Mouse (Mus musculus) limb, embryonic 13.5 days (tissue): ENCODE measurements around the gene Rnf128. TPM values are rescaled to one million over a fixed set of nuclear protein-coding genes. Genes with fewer than 3 reads are reported as not detected.

Source experiments
- ATAC-seq: fragments of 200-750 bp; cut with Nextera tagmentation; 2 replicates; pipeline ENCODE4 v1.8.0; 2017; ENCODE audit warnings: low read depth, moderate number of reproducible peaks, moderate TSS enrichment; ENCODE audit not compliant: low FRiP score
- H3K27ac ChIP-seq: fragments of 300-500 bp; sonication (generic); 2 replicates; pipeline ENCODE4 v1.5.1; 2015; ENCODE audit warnings: inconsistent platforms, mild to moderate bottlenecking, moderate library complexity
- H3K27me3 ChIP-seq: fragments of 300-500 bp; sonication (generic); 2 replicates; pipeline ENCODE4 v1.6.1; 2015; ENCODE audit warnings: mild to moderate bottlenecking, inconsistent platforms
- H3K36me3 ChIP-seq: fragments of 300-500 bp; sonication (generic); 2 replicates; pipeline ENCODE4 v1.6.1; 2015; ENCODE audit warnings: inconsistent platforms, mild to moderate bottlenecking, moderate library complexity
- H3K4me1 ChIP-seq: fragments of 300-500 bp; sonication (generic); 2 replicates; pipeline ENCODE4 v1.6.1; 2015; ENCODE audit warnings: inconsistent platforms
- H3K4me2 ChIP-seq: fragments of 300-500 bp; sonication (generic); replicated peaks from 2 replicates; pipeline ENCODE4 v1.6.1; 2015; ENCODE audit warnings: inconsistent platforms, mild to moderate bottlenecking, moderate library complexity
- H3K4me3 ChIP-seq: fragments of 300-500 bp; sonication (generic); 2 replicates; pipeline ENCODE4 v1.5.1; 2015; ENCODE audit warnings: moderate library complexity, mild to moderate bottlenecking, inconsistent platforms
- H3K9ac ChIP-seq: fragments of 300-500 bp; sonication (generic); 2 replicates; pipeline ENCODE4 v1.6.1; 2015; ENCODE audit warnings: mild to moderate bottlenecking, inconsistent platforms
- H3K9me3 ChIP-seq: fragments of 300-500 bp; sonication (generic); 2 replicates; pipeline ENCODE4 v1.6.1; 2016; ENCODE audit warnings: inconsistent platforms
- WGBS: fragments of 180-500 bp; shearing (Covaris S2); methylation state at CpG from one replicate; pipeline ENCODE4 v1.1.7; 2015; 5-methylcytosine and 5-hydroxymethylcytosine counted together
- polyA plus RNA-seq: library from polyadenylated mRNA; unstranded; fragments of >200 nt; fragmentation: Nextera tagmentation; extraction: Ambion mirVana; gene quantifications from 2 replicates; pipeline ENCODE4 v1.2.1, GENCODE M21; 2015

Gene Rnf128
- 8.0 TPM in 2 replicates for polyA plus RNA-seq

GRCm38 (mm10) chrX:139562925-139563461, at the start of gene Rnf128:
TSS of gene Rnf128 (plus strand) at chrX:139563316.
- Histone ChIP-seq H3K9me3 (no peaks in the 10 kb centered on the region), H3K4me1 (no peaks in the 10 kb centered on the region)

DNA sequence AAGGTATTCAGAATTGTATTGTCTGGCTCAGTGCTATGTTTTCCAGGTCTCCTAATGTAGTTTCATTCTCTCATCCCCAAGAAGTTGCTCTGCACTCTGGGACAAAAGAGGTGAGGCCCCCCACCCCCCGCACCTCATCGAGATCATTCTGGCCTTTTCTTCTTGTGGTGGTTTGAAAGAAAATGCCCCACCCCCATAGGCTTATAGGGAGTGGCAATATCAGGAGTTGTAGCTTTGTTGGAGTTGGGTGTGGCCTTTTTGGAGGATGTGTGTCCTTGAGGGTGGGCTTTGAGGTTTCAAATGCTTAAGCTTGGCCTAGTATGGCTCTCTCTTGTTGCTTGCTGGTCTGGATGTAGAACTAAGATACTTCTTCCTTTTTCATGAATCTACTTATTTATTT, 47.0 kb upstream of the Rnf128 start:
- Histone ChIP-seq H3K4me2 (no peak overlapping the region), H3K4me3 (no peak overlapping the region), H3K9me3 (no peaks in the 10 kb centered on the region)

More at GRCm38 (mm10) chrX:139562925-139563461, at the start of gene Rnf128:
- no peak for ATAC-seq
- 54% methylated on average over 8 of the region's 8 CpGs for WGBS
- H3K9ac ChIP-seq, result no peak within 1 kb of the TSS
- no peak within 1 kb of the TSS for H3K4me2 ChIP-seq
- H3K27ac ChIP-seq, result no peak within 1 kb of the TSS
- no peak within 1 kb of the TSS for H3K4me3 ChIP-seq
- H3K36me3 ChIP-seq, result no peaks in the 10 kb centered on the region
- peaks cover 10% of the 10 kb centered on the region for H3K27me3 ChIP-seq

DNA sequence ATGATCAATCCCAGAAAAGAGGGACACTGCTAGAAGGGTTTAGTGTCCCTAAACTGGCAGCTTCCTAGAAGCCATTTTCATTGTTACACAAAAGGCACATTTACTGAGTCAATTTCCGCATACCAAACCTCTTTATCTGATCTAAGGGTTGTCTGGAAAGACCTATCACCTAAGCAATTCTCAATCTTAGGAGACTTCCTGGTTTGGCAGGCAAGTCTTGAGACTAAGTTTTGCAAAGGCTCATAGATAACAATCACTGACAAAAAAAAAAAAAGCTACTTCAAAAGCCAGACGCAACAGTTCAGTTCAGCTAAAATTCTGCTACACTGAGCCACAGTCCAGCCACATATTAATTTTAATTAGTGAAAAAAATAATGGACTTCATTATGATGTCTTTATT, 43.9 kb upstream of the Rnf128 start:
- 79% methylated on average over 2 of the region's 2 CpGs for WGBS
- Histone ChIP-seq H3K4me2 (no peak overlapping the region), H3K4me1 (no peaks in the 10 kb centered on the region), H3K9ac (no peak overlapping the region), H3K27me3 (no peaks in the 10 kb centered on the region), H3K27ac (no peak overlapping the region), H3K36me3 (no peaks in the 10 kb centered on the region), H3K4me3 (no peak overlapping the region), H3K9me3 (no peaks in the 10 kb centered on the region)
- ATAC-seq, result no peak

More for the DNA sequence above, 47.0 kb upstream of the Rnf128 start:
- Histone ChIP-seq H3K9ac (no peak overlapping the region), H3K4me1 (no peaks in the 10 kb centered on the region), H3K27me3 (no peaks in the 10 kb centered on the region), H3K36me3 (no peaks in the 10 kb centered on the region), H3K27ac (no peak overlapping the region)
- WGBS, result 67% methylated on average over 2 of the region's 2 CpGs
- no peak for ATAC-seq

DNA sequence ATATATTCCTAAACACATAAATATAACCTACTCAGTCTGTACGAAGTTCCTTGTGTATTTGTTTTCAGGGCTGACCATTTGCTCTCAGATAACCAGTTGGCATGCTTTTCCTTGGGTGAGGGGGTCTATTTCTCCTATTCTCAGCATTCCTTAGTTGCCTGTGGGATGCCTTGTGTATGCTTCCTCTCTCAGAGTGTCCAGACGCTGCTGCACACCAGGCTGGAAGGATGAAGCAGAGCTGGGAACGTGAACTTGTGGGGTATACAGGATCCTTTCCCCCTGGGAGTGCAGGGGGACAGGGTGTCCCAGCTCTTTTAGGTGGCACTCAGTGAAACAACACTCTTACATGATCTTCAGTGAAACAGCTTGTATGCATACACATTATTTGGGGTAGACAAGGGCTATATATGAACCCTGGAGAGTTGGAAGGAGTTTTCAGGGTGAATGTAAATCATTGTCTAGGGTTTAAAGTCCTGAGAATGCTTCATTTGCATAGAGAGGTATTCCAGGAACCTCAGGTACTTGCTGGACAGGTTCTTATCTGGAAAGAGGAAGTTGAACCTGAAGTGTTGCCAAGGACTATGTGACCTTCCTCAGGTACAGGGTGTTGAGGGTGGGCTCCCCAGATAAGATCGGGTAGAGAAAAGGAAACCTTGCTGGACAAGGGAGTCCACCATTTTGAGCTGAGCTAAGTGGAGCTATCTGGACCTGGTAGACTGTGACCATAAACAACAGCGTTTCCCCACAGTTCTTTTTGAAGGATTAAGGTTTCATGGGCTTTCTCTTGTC, 38.6 kb upstream of the Rnf128 start:
- no peaks in the 10 kb centered on the region for H3K4me1 ChIP-seq

DNA sequence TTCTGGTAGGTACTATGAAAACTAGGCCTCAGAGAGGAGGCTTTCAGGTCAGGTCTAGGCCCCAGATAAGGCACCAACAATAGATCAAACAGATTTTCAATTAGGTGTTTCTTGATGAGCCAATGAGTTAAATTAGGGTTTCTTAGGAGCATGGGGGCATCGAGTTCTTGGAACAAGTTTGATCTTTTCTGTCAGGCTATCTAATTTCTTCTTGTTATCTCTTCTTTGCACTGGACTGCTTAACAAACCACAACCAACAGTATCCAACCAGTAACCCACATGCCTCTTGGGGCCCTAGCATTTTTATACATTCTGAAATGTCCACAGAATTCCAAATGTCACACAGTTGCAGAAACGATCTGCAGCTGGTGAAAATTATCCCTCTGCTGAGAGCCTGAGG, 37.4 kb upstream of the Rnf128 start:
- H3K27me3 ChIP-seq, result 0 out of 2 replicates have a peak, but pooled peaks cover 2% of the 10 kb centered on the region
- ATAC-seq, result no peak
- no peak overlapping the region for H3K27ac ChIP-seq
- WGBS, result 63% methylated on average over 2 of the region's 2 CpGs
- no peaks in the 10 kb centered on the region for H3K4me1 ChIP-seq
- H3K4me2 ChIP-seq, result no peak overlapping the region
- no peak overlapping the region for H3K4me3 ChIP-seq
- H3K9ac ChIP-seq, result no peak overlapping the region
- no peaks in the 10 kb centered on the region for H3K9me3 ChIP-seq
- no peaks in the 10 kb centered on the region for H3K36me3 ChIP-seq

More for the DNA sequence above, 38.6 kb upstream of the Rnf128 start:
- no peak overlapping the region for H3K27ac ChIP-seq
- ATAC-seq, result no peak
- H3K9ac ChIP-seq, result no peak overlapping the region
- no peaks in the 10 kb centered on the region for H3K36me3 ChIP-seq
- 0 out of 2 replicates have a peak, but pooled peaks cover 2% of the 10 kb centered on the region for H3K27me3 ChIP-seq
- no peaks in the 10 kb centered on the region for H3K9me3 ChIP-seq
- H3K4me3 ChIP-seq, result no peak overlapping the region
- no peak overlapping the region for H3K4me2 ChIP-seq
- 77% methylated on average over 5 of the region's 5 CpGs for WGBS

- Histone ChIP-seq H3K27ac (no peak overlapping the region), H3K4me3 (no peak overlapping the region), H3K9me3 (no peaks in the 10 kb centered on the region), H3K9ac (no peak overlapping the region), H3K27me3 (0 out of 2 replicates have a peak, but pooled peaks cover 2% of the 10 kb centered on the region), H3K4me1 (no peaks in the 10 kb centered on the region), H3K4me2 (no peak overlapping the region), H3K36me3 (no peaks in the 10 kb centered on the region)
- ATAC-seq, result no peak
- WGBS, result 82% methylated on average over 4 of the region's 4 CpGs
Measured at GRCm38 (mm10) chrX:139526984-139527383, 36.1 kb upstream of the Rnf128 start.

DNA sequence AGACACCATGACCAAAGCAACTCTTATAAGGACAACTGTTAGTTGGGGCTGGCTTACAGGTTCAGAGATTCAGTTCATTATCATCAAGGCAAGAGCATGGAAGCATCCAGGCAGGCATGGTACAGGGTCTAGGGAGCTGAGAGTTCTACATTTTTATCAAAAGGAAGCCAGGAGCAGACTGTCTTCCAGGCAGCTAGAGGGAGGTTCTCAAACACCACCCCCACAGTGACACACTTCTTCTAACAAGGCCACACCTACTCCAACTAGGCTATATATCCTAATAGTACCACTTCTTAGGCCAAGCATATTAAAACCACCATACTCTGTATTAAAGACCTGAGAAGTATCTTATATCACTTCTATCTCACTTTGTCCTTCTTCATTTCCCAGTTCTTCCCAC, 33.4 kb upstream of the Rnf128 start:
- Histone ChIP-seq H3K9ac (no peak overlapping the region), H3K27me3 (peaks cover 10% of the 10 kb centered on the region; the same call in 1 of the 2 replicates), H3K4me3 (no peak overlapping the region), H3K27ac (no peak overlapping the region), H3K4me1 (no peaks in the 10 kb centered on the region), H3K36me3 (no peaks in the 10 kb centered on the region), H3K9me3 (no peaks in the 10 kb centered on the region), H3K4me2 (no peak overlapping the region)
- no peak for ATAC-seq

- Histone ChIP-seq H3K27me3 (peaks cover 12% of the 10 kb centered on the region; the same call in 1 of the 2 replicates), H3K27ac (no peak overlapping the region), H3K36me3 (no peaks in the 10 kb centered on the region), H3K4me3 (no peak overlapping the region), H3K4me1 (no peaks in the 10 kb centered on the region), H3K9me3 (no peaks in the 10 kb centered on the region), H3K9ac (no peak overlapping the region), H3K4me2 (no peak overlapping the region)
- 72% methylated on average over 4 of the region's 4 CpGs for WGBS
- ATAC-seq, result no peak
Measured at GRCm38 (mm10) chrX:139532293-139532692, 30.8 kb upstream of the Rnf128 start.

DNA sequence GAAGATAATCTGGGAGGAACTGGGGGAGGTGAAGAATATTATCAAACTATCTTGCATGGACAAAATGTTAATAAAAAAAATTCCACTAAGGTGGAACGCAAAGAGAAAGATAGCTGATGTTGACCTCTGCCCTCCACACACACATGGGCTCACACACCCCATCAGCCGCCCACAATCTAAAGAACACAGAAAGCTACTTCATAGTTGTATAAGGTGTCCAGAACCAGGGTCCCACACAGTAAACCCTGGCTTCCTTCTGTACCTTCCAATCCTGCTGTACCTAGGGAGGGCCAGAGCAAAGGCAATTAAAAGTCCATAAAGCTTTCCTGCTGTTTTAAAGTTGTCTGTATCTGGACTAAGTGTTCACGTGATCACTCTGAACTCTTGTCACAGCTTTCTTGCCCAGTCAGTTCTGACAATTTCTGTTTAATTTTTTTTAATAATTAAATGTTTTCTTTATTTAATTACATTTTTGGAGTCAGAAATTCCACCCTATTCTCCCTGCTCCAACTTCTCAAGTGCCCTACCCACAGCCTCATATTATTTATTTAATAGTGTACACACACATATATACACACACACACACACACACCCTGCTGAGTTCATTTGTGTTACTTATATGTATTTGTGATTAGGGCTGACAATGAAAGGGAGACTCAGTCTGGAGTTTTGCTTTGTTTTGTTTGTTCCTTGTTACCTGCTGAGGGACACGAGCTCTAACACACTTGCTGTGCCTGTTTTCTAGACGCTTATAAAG, 25.3 kb upstream of the Rnf128 start:
- WGBS, result 58% methylated on average over 5 of the region's 5 CpGs
- no peaks in the 10 kb centered on the region for H3K9me3 ChIP-seq
- no peak overlapping the region for H3K4me2 ChIP-seq
- no peak overlapping the region for H3K4me3 ChIP-seq
- no peak for ATAC-seq
- H3K4me1 ChIP-seq, result no peaks in the 10 kb centered on the region
- no peaks in the 10 kb centered on the region for H3K36me3 ChIP-seq
- H3K27ac ChIP-seq, result no peak overlapping the region
- H3K27me3 ChIP-seq, result peaks cover 7% of the 10 kb centered on the region; the same call in 1 of the 2 replicates
- no peak overlapping the region for H3K9ac ChIP-seq

DNA sequence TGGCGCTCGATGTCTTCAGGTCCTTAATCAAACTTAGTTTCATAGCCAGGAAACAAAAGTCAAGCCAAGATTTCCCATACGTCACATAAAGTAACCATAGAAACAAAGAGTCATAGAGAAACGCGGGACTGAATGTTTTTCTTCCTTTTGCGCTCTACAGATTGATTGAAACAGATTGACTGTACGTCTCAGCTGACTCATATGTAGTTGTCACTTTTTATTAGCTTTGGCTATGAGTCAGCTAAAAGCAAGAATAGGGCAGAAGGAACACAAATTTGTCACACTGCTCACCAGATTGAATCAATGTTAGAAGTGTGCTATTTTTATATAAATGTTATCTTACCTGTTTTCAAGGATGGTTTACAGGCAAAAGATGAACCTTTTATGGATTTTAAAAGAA, 19.4 kb upstream of the Rnf128 start:
- Histone ChIP-seq H3K27ac (no peak overlapping the region), H3K4me1 (no peaks in the 10 kb centered on the region), H3K27me3 (no peaks in the 10 kb centered on the region), H3K4me2 (no peak overlapping the region), H3K9me3 (no peaks in the 10 kb centered on the region), H3K9ac (no peak overlapping the region), H3K4me3 (no peak overlapping the region), H3K36me3 (no peaks in the 10 kb centered on the region)
- 75% methylated on average over 7 of the region's 7 CpGs for WGBS
- no peak for ATAC-seq

GRCm38 (mm10) chrX:139550456-139550855, 12.7 kb upstream of the Rnf128 start:
- H3K9me3 ChIP-seq, result no peaks in the 10 kb centered on the region
- H3K4me1 ChIP-seq, result no peaks in the 10 kb centered on the region
- ATAC-seq, result no peak
- no peaks in the 10 kb centered on the region for H3K36me3 ChIP-seq
- WGBS, result 77% methylated on average over 5 of the region's 5 CpGs
- no peak overlapping the region for H3K27ac ChIP-seq
- no peak overlapping the region for H3K9ac ChIP-seq
- no peak overlapping the region for H3K4me2 ChIP-seq
- no peak overlapping the region for H3K4me3 ChIP-seq
- H3K27me3 ChIP-seq, result 0 out of 2 replicates have a peak, but pooled peaks cover 2% of the 10 kb centered on the region

- no peaks in the 10 kb centered on the region for H3K4me1 ChIP-seq
- no peak overlapping the region for H3K27ac ChIP-seq
- no peak overlapping the region for H3K4me2 ChIP-seq
- H3K27me3 ChIP-seq, result 0 out of 2 replicates have a peak, but pooled peaks cover 2% of the 10 kb centered on the region
- no peak overlapping the region for H3K9ac ChIP-seq
- H3K9me3 ChIP-seq, result no peaks in the 10 kb centered on the region
- 70% methylated on average over 2 of the region's 2 CpGs for WGBS
- H3K4me3 ChIP-seq, result no peak overlapping the region
- H3K36me3 ChIP-seq, result no peaks in the 10 kb centered on the region
- ATAC-seq, result no peak
Measured at GRCm38 (mm10) chrX:139552090-139552489, 11.0 kb upstream of the Rnf128 start.
